ENCODE assay signal across 10 mouse cellular contexts in genomic region chr9:21183421-21183820, GRCm38 (mm10). TPM values are rescaled to one million over a fixed set of nuclear protein-coding genes. Genes with fewer than 3 reads are reported as not detected.
DNase-seq lines count a peak whose midpoint lies in the region; ATAC-seq lines count a peak whose summit lies in the region.
"Had no signal": no experiment of that assay in that cellular context is flagged by ENCODE, and none has a peak within 500 bp of the region (broad histone marks: within the 10 kb centered on the region; RNA-seq: fewer than 3 reads in every experiment).

No protein-coding gene starts in this region.

- no peak overlapping the region for H3K4me3 ChIP-seq in heart, embryonic 10.5 days
- no peak overlapping the region for H3K4me3 ChIP-seq in midbrain, embryonic 15.5 days
- no peak overlapping the region for H3K4me3 ChIP-seq in midbrain, embryonic 14.5 days (replicated peaks; ENCODE audit: low read depth, low read length)
- H3K4me3 ChIP-seq in intestine, embryonic 15.5 days (replicated peaks), result no peak overlapping the region
- no peak overlapping the region for H3K4me3 ChIP-seq in hindbrain, embryonic 10.5 days

- H3K36me3 ChIP-seq in heart, embryonic 10.5 days, result no peaks in the 10 kb centered on the region
- no peaks in the 10 kb centered on the region for H3K36me3 ChIP-seq in midbrain, embryonic 15.5 days (replicated peaks)
- no peaks in the 10 kb centered on the region for H3K36me3 ChIP-seq in midbrain, embryonic 14.5 days (ENCODE audit: control insufficient read depth, insufficient read depth, low read length)
- no peaks in the 10 kb centered on the region for H3K36me3 ChIP-seq in intestine, embryonic 15.5 days
- no peaks in the 10 kb centered on the region for H3K36me3 ChIP-seq in hindbrain, embryonic 10.5 days

- no peak for ATAC-seq in midbrain, embryonic 15.5 days (replicated peaks)
- ATAC-seq in midbrain, embryonic 14.5 days (ENCODE audit: low FRiP score, low TSS enrichment), result no peak
- ATAC-seq in intestine, embryonic 15.5 days, result no peak
- peak; percentile 6; the same call in 1 of the 2 replicates for ATAC-seq in megakaryocyte-erythroid progenitor cell, adult 5-6 weeks (replicated peaks; ENCODE audit: low FRiP score, low TSS enrichment, poor library complexity, severe bottlenecking)
- ATAC-seq: forebrain, postnatal 0 days had no signal

- H3K27me3 ChIP-seq in heart, embryonic 10.5 days (ENCODE audit: insufficient read depth, poor library complexity, severe bottlenecking), result peaks cover 25% of the 10 kb centered on the region
- peaks cover 23% of the 10 kb centered on the region for H3K27me3 ChIP-seq in midbrain, embryonic 15.5 days (replicated peaks)
- peaks cover 19% of the 10 kb centered on the region for H3K27me3 ChIP-seq in midbrain, embryonic 14.5 days (ENCODE audit: control insufficient read depth, insufficient read depth, low read length)
- H3K27me3 ChIP-seq in intestine, embryonic 15.5 days (replicated peaks), result no peaks in the 10 kb centered on the region
- peaks cover 75% of the 10 kb centered on the region for H3K27me3 ChIP-seq in hindbrain, embryonic 10.5 days (ENCODE audit: insufficient read depth, poor library complexity, severe bottlenecking)

- H3K9ac ChIP-seq in midbrain, embryonic 15.5 days, result no peak overlapping the region
- H3K9ac ChIP-seq in midbrain, embryonic 14.5 days (replicated peaks; ENCODE audit: low read length), result no peak overlapping the region
- H3K9ac ChIP-seq in intestine, embryonic 15.5 days, result no peak overlapping the region
- H3K9ac ChIP-seq: forebrain, postnatal 0 days had no signal

- no peak for DNase-seq in heart, embryonic 10.5 days (ENCODE audit: low spot score)
- no peak for DNase-seq in heart, postnatal 25 days (ENCODE audit: low spot score)
- DNase-seq in midbrain, embryonic 14.5 days, result no peak
- DNase-seq in hindbrain, embryonic 10.5 days (ENCODE audit: low spot score), result no peak
- DNase-seq in urinary bladder, adult 2 months (ENCODE audit: low spot score), result no peak
- DNase-seq: cerebellum, adult 9-11 months; forebrain, postnatal 0 days had no signal

- intact Hi-C loops in heart, postnatal 25 days (cut with DNase I), result no loop called here

- WGBS in heart, embryonic 10.5 days, result 78% methylated on average over 6 of the region's 6 CpGs
- 83% methylated on average over 6 of the region's 6 CpGs for WGBS in midbrain, embryonic 15.5 days
- 83% methylated on average over 6 of the region's 6 CpGs for WGBS in midbrain, embryonic 14.5 days
- 87% methylated on average over 6 of the region's 6 CpGs for WGBS in intestine, embryonic 15.5 days
- 77% methylated on average over 6 of the region's 6 CpGs for WGBS in hindbrain, embryonic 10.5 days

- no peaks in the 10 kb centered on the region for H3K9me3 ChIP-seq in heart, embryonic 10.5 days
- no peaks in the 10 kb centered on the region for H3K9me3 ChIP-seq in midbrain, embryonic 15.5 days
- H3K9me3 ChIP-seq in midbrain, embryonic 14.5 days (ENCODE audit: control insufficient read depth, low read length), result no peaks in the 10 kb centered on the region
- no peaks in the 10 kb centered on the region for H3K9me3 ChIP-seq in intestine, embryonic 15.5 days
- H3K9me3 ChIP-seq in hindbrain, embryonic 10.5 days, result no peaks in the 10 kb centered on the region

- H3K27ac ChIP-seq in heart, embryonic 10.5 days, result peak overlapping the region; percentile 76; the same call in 1 of the 2 replicates
- H3K27ac ChIP-seq in midbrain, embryonic 15.5 days, result no peak overlapping the region
- H3K27ac ChIP-seq in midbrain, embryonic 14.5 days (replicated peaks; ENCODE audit: low read depth, low read length), result no peak overlapping the region
- H3K27ac ChIP-seq in intestine, embryonic 15.5 days, result no peak overlapping the region
- no peak overlapping the region for H3K27ac ChIP-seq in hindbrain, embryonic 10.5 days

- 0 out of 2 replicates have a peak overlapping the region, but pooled peaks have one; percentile 31 for H3K4me2 ChIP-seq in midbrain, embryonic 15.5 days
- H3K4me2 ChIP-seq in midbrain, embryonic 14.5 days (ENCODE audit: low read length), result no peak overlapping the region
- peak overlapping the region; percentile 74 for H3K4me2 ChIP-seq in intestine, embryonic 15.5 days (replicated peaks)

- peaks cover 57% of the 10 kb centered on the region for H3K4me1 ChIP-seq in heart, embryonic 10.5 days
- peaks cover 4% of the 10 kb centered on the region; the same call in 1 of the 2 replicates for H3K4me1 ChIP-seq in midbrain, embryonic 15.5 days
- no peaks in the 10 kb centered on the region for H3K4me1 ChIP-seq in midbrain, embryonic 14.5 days (ENCODE audit: control insufficient read depth, insufficient read depth, low read length)
- peaks cover 20% of the 10 kb centered on the region for H3K4me1 ChIP-seq in intestine, embryonic 15.5 days (replicated peaks)
- H3K4me1 ChIP-seq in hindbrain, embryonic 10.5 days (replicated peaks), result peaks cover 25% of the 10 kb centered on the region

RNA-seq across cellular contexts. Expression of gene Pde4a, which starts 17.9 kb away (rescaled TPM):
- polyA plus RNA-seq in heart, embryonic 10.5 days (2016; fragmentation: Nextera tagmentation; extraction: Ambion mirVana), result 7.5 and 9.0 TPM in 2 replicates
- total RNA-seq in heart, postnatal 25 days (2021), result 10 to 100 TPM; 47.1 to 51.6 TPM
- 42.7 and 44.5 TPM in 2 replicates for polyA plus RNA-seq in midbrain, embryonic 15.5 days (2015; fragmentation: Nextera tagmentation; extraction: Ambion mirVana)
- 28.4 and 32.3 TPM in 2 replicates for polyA plus RNA-seq in midbrain, embryonic 14.5 days (2014; fragmentation: Nextera tagmentation; extraction: Ambion mirVana)
- 6.0 and 6.8 TPM in 2 replicates for polyA plus RNA-seq in intestine, embryonic 15.5 days (2015; fragmentation: Nextera tagmentation; extraction: Ambion mirVana)
- total RNA-seq in megakaryocyte-erythroid progenitor cell, adult 5-6 weeks (2014; fragmentation: Nextera tagmentation), result 23.5 and 24.3 TPM in 2 replicates
- total RNA-seq in megakaryocyte-erythroid progenitor cell, adult 5-6 weeks (2017), result 2.2 and 3.8 TPM in 2 replicates
- polyA plus RNA-seq in hindbrain, embryonic 10.5 days (2016; fragmentation: Nextera tagmentation; extraction: Ambion mirVana), result 3.7 and 6.5 TPM in 2 replicates
- polyA plus RNA-seq in urinary bladder, adult 2 months (2012; rRNA removed), result 8.3 and 11.6 TPM in 2 replicates

RNA-seq across cellular contexts. Expression of gene Cdc37, which starts 33.6 kb away (rescaled TPM):
- 286 and 333 TPM in 2 replicates for polyA plus RNA-seq in heart, embryonic 10.5 days (2016; fragmentation: Nextera tagmentation; extraction: Ambion mirVana)
- total RNA-seq in heart, postnatal 25 days (2021), result 100 to 1,000 TPM; 158 to 160 TPM
- 215 and 226 TPM in 2 replicates for polyA plus RNA-seq in midbrain, embryonic 15.5 days (2015; fragmentation: Nextera tagmentation; extraction: Ambion mirVana)
- polyA plus RNA-seq in midbrain, embryonic 14.5 days (2014; fragmentation: Nextera tagmentation; extraction: Ambion mirVana), result 213 and 223 TPM in 2 replicates
- 276 and 280 TPM in 2 replicates for polyA plus RNA-seq in intestine, embryonic 15.5 days (2015; fragmentation: Nextera tagmentation; extraction: Ambion mirVana)
- total RNA-seq in megakaryocyte-erythroid progenitor cell, adult 5-6 weeks (2014; fragmentation: Nextera tagmentation), result 182 and 193 TPM in 2 replicates
- total RNA-seq in megakaryocyte-erythroid progenitor cell, adult 5-6 weeks (2017), result 385 and 442 TPM in 2 replicates
- polyA plus RNA-seq in hindbrain, embryonic 10.5 days (2016; fragmentation: Nextera tagmentation; extraction: Ambion mirVana), result 333 and 374 TPM in 2 replicates
- 198 and 211 TPM in 2 replicates for polyA plus RNA-seq in urinary bladder, adult 2 months (2012; rRNA removed)

RNA-seq across cellular contexts. Expression of gene Tyk2, which starts 52.4 kb away (rescaled TPM):
- 12.6 and 16.5 TPM in 2 replicates for polyA plus RNA-seq in heart, embryonic 10.5 days (2016; fragmentation: Nextera tagmentation; extraction: Ambion mirVana)
- 1 to 10 TPM; 8.5 to 8.6 TPM for total RNA-seq in heart, postnatal 25 days (2021)
- 12.5 TPM in 2 replicates for polyA plus RNA-seq in midbrain, embryonic 15.5 days (2015; fragmentation: Nextera tagmentation; extraction: Ambion mirVana)
- polyA plus RNA-seq in midbrain, embryonic 14.5 days (2014; fragmentation: Nextera tagmentation; extraction: Ambion mirVana), result 7.4 and 8.5 TPM in 2 replicates
- 13.6 and 15.7 TPM in 2 replicates for polyA plus RNA-seq in intestine, embryonic 15.5 days (2015; fragmentation: Nextera tagmentation; extraction: Ambion mirVana)
- 24.9 and 40.0 TPM in 2 replicates for total RNA-seq in megakaryocyte-erythroid progenitor cell, adult 5-6 weeks (2014; fragmentation: Nextera tagmentation)
- 13.2 and 14.4 TPM in 2 replicates for total RNA-seq in megakaryocyte-erythroid progenitor cell, adult 5-6 weeks (2017)
- 15.3 and 15.5 TPM in 2 replicates for polyA plus RNA-seq in hindbrain, embryonic 10.5 days (2016; fragmentation: Nextera tagmentation; extraction: Ambion mirVana)
- polyA plus RNA-seq in urinary bladder, adult 2 months (2012; rRNA removed), result 23.9 and 28.5 TPM in 2 replicates

RNA-seq across cellular contexts. Expression of gene Keap1, which starts 55.7 kb away (rescaled TPM):
- polyA plus RNA-seq in heart, embryonic 10.5 days (2016; fragmentation: Nextera tagmentation; extraction: Ambion mirVana), result 51.4 and 52.4 TPM in 2 replicates
- 10 to 100 TPM; 35.9 to 42.2 TPM for total RNA-seq in heart, postnatal 25 days (2021)
- polyA plus RNA-seq in midbrain, embryonic 15.5 days (2015; fragmentation: Nextera tagmentation; extraction: Ambion mirVana), result 75.4 and 78.7 TPM in 2 replicates
- 40.3 and 53.7 TPM in 2 replicates for polyA plus RNA-seq in midbrain, embryonic 14.5 days (2014; fragmentation: Nextera tagmentation; extraction: Ambion mirVana)
- 55.8 and 59.8 TPM in 2 replicates for polyA plus RNA-seq in intestine, embryonic 15.5 days (2015; fragmentation: Nextera tagmentation; extraction: Ambion mirVana)
- 25.3 and 27.2 TPM in 2 replicates for total RNA-seq in megakaryocyte-erythroid progenitor cell, adult 5-6 weeks (2014; fragmentation: Nextera tagmentation)
- total RNA-seq in megakaryocyte-erythroid progenitor cell, adult 5-6 weeks (2017), result 32.7 and 39.8 TPM in 2 replicates
- 46.5 and 50.0 TPM in 2 replicates for polyA plus RNA-seq in hindbrain, embryonic 10.5 days (2016; fragmentation: Nextera tagmentation; extraction: Ambion mirVana)
- 36.8 and 38.7 TPM in 2 replicates for polyA plus RNA-seq in urinary bladder, adult 2 months (2012; rRNA removed)
